ENCODE assay signal across 8 mouse cellular contexts in the genomic region with DNA sequence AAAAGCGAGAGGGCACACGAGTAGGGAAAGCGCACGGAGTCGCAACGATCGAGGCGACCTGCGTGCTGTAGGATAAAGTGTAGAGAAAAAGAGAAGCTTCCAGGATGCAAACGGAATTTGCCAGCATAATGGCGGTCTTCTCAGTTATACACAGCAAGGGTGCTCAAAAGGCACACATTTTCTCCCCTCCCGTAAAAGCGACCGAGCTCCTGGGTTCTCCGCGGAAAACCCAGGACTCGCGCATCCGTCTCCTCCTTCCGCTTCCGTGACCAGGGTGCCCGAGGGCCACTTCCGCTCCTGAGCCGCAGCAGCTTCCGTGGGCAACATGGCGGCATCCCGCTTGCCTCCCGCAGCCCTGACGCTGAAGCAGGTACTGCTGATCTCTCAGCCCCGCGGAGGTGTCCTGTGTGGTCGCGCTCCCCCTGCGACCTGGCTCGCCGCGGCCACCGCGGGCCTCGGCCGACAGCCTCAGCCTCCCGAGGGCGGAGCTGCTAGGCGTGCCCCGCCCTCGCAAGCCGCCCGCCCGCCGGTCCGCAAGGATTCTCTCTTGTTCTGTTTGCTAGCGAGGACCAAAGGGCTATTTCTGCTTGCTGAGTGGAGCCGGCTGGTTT. TPM values are rescaled to one million over a fixed set of nuclear protein-coding genes. Genes with fewer than 3 reads are reported as not detected.
A peak's percentile ranks its signal among the peaks of the same experiment; 100 is the strongest.
DNase-seq lines count a peak whose midpoint lies in the region; ATAC-seq and TF ChIP-seq lines count a peak whose summit lies in the region.

A gene (plus strand): TSS at position 288 of the 611 bp plus-strand sequence.

- H3K9me3 ChIP-seq in embryonic facial prominence, embryonic 13.5 days: no peaks in the 10 kb centered on the region
- H3K9me3 ChIP-seq in limb, embryonic 14.5 days (ENCODE audit: control insufficient read depth, low read length): no peaks in the 10 kb centered on the region
- no peaks in the 10 kb centered on the region for H3K9me3 ChIP-seq in midbrain, postnatal 0 days (ENCODE audit: low read length)

- TF ChIP-seq POLR2A in heart, adult 2 months (IDR thresholded peaks at IDR 0.05; ENCODE audit: insufficient read depth, low read depth, low read length): peak; percentile 85
- TF ChIP-seq POLR2A in limb, embryonic 14.5 days (IDR thresholded peaks at IDR 0.05; ENCODE audit: borderline replicate concordance, extremely low read depth, insufficient read depth, insufficient read length): peak; percentile 68; the same call in 1 of the 2 replicates

- peak within 1 kb of the TSS; percentile 99 for H3K27ac ChIP-seq in embryonic facial prominence, embryonic 13.5 days
- peak within 1 kb of the TSS; percentile 92 for H3K27ac ChIP-seq in heart, adult 2 months
- H3K27ac ChIP-seq in limb, embryonic 14.5 days (replicated peaks; ENCODE audit: low read depth, low read length): peak within 1 kb of the TSS; percentile 99
- peak within 1 kb of the TSS; percentile 95 for H3K27ac ChIP-seq in midbrain, postnatal 0 days (ENCODE audit: low read depth, low read length)

- TF ChIP-seq EP300 in heart, adult 2 months (IDR thresholded peaks at IDR 0.05; ENCODE audit: insufficient read depth, low read depth, low read length): 0 out of 2 replicates have a peak, but pooled peaks have one; percentile 26

- no peaks in the 10 kb centered on the region for H3K27me3 ChIP-seq in embryonic facial prominence, embryonic 13.5 days
- no peaks in the 10 kb centered on the region for H3K27me3 ChIP-seq in heart, adult 2 months (ENCODE audit: control insufficient read depth, insufficient read depth, low read length)
- no peaks in the 10 kb centered on the region for H3K27me3 ChIP-seq in limb, embryonic 14.5 days (ENCODE audit: control insufficient read depth, insufficient read depth, low read length)
- H3K27me3 ChIP-seq in midbrain, postnatal 0 days (ENCODE audit: insufficient read depth, low read length): no peaks in the 10 kb centered on the region

- H3K4me1 ChIP-seq in embryonic facial prominence, embryonic 13.5 days: peaks cover 8% of the 10 kb centered on the region; the same call in 1 of the 2 replicates
- no peaks in the 10 kb centered on the region for H3K4me1 ChIP-seq in heart, adult 2 months (ENCODE audit: control insufficient read depth, insufficient read depth, low read length)
- 0 out of 2 replicates have a peak, but pooled peaks cover 4% of the 10 kb centered on the region for H3K4me1 ChIP-seq in limb, embryonic 14.5 days (ENCODE audit: control insufficient read depth, insufficient read depth, low read length)
- no peaks in the 10 kb centered on the region for H3K4me1 ChIP-seq in midbrain, postnatal 0 days (ENCODE audit: insufficient read depth, low read length)

- peak within 1 kb of the TSS; percentile 90 for H3K9ac ChIP-seq in embryonic facial prominence, embryonic 13.5 days
- peak within 1 kb of the TSS; percentile 99 for H3K9ac ChIP-seq in heart, adult 2 months (ENCODE audit: low read depth, low read length)
- H3K9ac ChIP-seq in limb, embryonic 14.5 days (ENCODE audit: low read depth, low read length, severe bottlenecking): peak within 1 kb of the TSS; percentile 90
- peak within 1 kb of the TSS; percentile 88 for H3K9ac ChIP-seq in midbrain, postnatal 0 days (replicated peaks; ENCODE audit: low read length, poor library complexity, severe bottlenecking)

- peak; percentile 80 for ATAC-seq in embryonic facial prominence, embryonic 13.5 days (ENCODE audit: insufficient number of reproducible peaks, insufficient read depth, low FRiP score, low TSS enrichment, low read depth)
- peak; percentile 88 for ATAC-seq in limb, embryonic 14.5 days (ENCODE audit: low FRiP score, low read depth)
- ATAC-seq in midbrain, postnatal 0 days (ENCODE audit: low FRiP score): peak; percentile 88

- H3K36me3 ChIP-seq in embryonic facial prominence, embryonic 13.5 days: peaks cover 8% of the 10 kb centered on the region; the same call in 1 of the 2 replicates
- H3K36me3 ChIP-seq in heart, adult 2 months (ENCODE audit: control insufficient read depth, insufficient read depth, low read length): no peaks in the 10 kb centered on the region
- H3K36me3 ChIP-seq in limb, embryonic 14.5 days (ENCODE audit: control insufficient read depth, insufficient read depth, low read length): peaks cover 10% of the 10 kb centered on the region
- H3K36me3 ChIP-seq in midbrain, postnatal 0 days (ENCODE audit: insufficient read depth, low read length): no peaks in the 10 kb centered on the region

- peak within 1 kb of the TSS; percentile 72 for H3K4me2 ChIP-seq in embryonic facial prominence, embryonic 13.5 days
- H3K4me2 ChIP-seq in limb, embryonic 14.5 days (replicated peaks; ENCODE audit: low read depth, low read length, severe bottlenecking): peak within 1 kb of the TSS; percentile 74
- peak within 1 kb of the TSS; percentile 58 for H3K4me2 ChIP-seq in midbrain, postnatal 0 days (ENCODE audit: low read depth, low read length, poor library complexity, severe bottlenecking)

- under 1% methylated on average over 53 of the region's 53 CpGs for WGBS in embryonic facial prominence, embryonic 13.5 days
- under 1% methylated on average over 53 of the region's 53 CpGs for WGBS in heart, adult 2 months
- under 1% methylated on average over 53 of the region's 53 CpGs for WGBS in limb, embryonic 14.5 days
- WGBS in midbrain, postnatal 0 days: under 1% methylated on average over 49 of the region's 53 CpGs

- DNase-seq in 3T3-L1 (ENCODE audit: low read depth, low spot score): peak; percentile 73
- peak; percentile 85 to 88 for DNase-seq in adrenal gland, postnatal 36 days
- DNase-seq in heart, adult 2 months: peak; percentile 89
- DNase-seq in kidney, adult 9 months: peak; percentile 80
- DNase-seq in limb, embryonic 14.5 days (ENCODE audit: low spot score): peak; percentile 77
- DNase-seq in midbrain, postnatal 0 days (ENCODE audit: low spot score): peak; percentile 84
- peak; percentile 60 to 65 for DNase-seq in spleen, postnatal 14 days (ENCODE audit: low spot score in 2 of 2)

- peak within 1 kb of the TSS; percentile 81 for H3K4me3 ChIP-seq in embryonic facial prominence, embryonic 13.5 days
- peak within 1 kb of the TSS; percentile 98 for H3K4me3 ChIP-seq in heart, adult 2 months
- peak within 1 kb of the TSS; percentile 84 for H3K4me3 ChIP-seq in limb, embryonic 14.5 days (replicated peaks; ENCODE audit: low read length)
- peak within 1 kb of the TSS; percentile 66 for H3K4me3 ChIP-seq in midbrain, postnatal 0 days (ENCODE audit: low read depth, low read length)

- H3K79me2 ChIP-seq in heart, adult 2 months (replicated peaks; ENCODE audit: control insufficient read depth, insufficient read depth, low read length): no peaks in the 10 kb centered on the region

- intact Hi-C loops in heart, adult 2 months (cut with DNase I): loop anchor here (5.0 to 10.0 kb wide), 2 partner anchors 155 to 232 kb away; a partner anchor contains a TSS

- TF ChIP-seq CTCF in heart, adult 2 months (IDR thresholded peaks at IDR 0.05): no peak
- no peak for TF ChIP-seq CTCF in midbrain, postnatal 0 days (IDR thresholded peaks at IDR 0.05)

RNA-seq across cellular contexts. Expression of the gene that starts here (rescaled TPM):
- total RNA-seq in adrenal gland, postnatal 36 days (2021): 10 to 100 TPM; 36.0 to 60.4 TPM
- polyA plus RNA-seq in embryonic facial prominence, embryonic 13.5 days (2015; fragmentation: Nextera tagmentation; extraction: Ambion mirVana): 136 and 140 TPM in 2 replicates
- 10 to 100 TPM; 34.4 TPM for total RNA-seq in heart, adult 2 months (2021)
- 16.1 and 22.2 TPM in 2 replicates for polyA plus RNA-seq in heart, adult 2 months (2012; rRNA removed)
- 49.7 and 86.0 TPM in 2 replicates for polyA plus RNA-seq in limb, embryonic 14.5 days (2012; rRNA removed)
- polyA plus RNA-seq in limb, embryonic 14.5 days (2014; fragmentation: Nextera tagmentation; extraction: Ambion mirVana): 94.8 and 104 TPM in 2 replicates
- total RNA-seq in midbrain, postnatal 0 days (2014; rRNA removed): 27.3 and 82.4 TPM in 2 replicates
- 115 and 117 TPM in 2 replicates for polyA plus RNA-seq in midbrain, postnatal 0 days (2015; fragmentation: Nextera tagmentation; extraction: Ambion mirVana)

Comparison
In these comparisons a context has a peak if more than half of its experiments do, and no peak if none do; other contexts are left out.
1. Peak in every context shown above with its lines: DNase-seq, ATAC-seq, H3K4me3 ChIP-seq and H3K27ac ChIP-seq.